Mouse (Mus musculus): Measurements from ENCODE around the gene Atxn1.

GRCm38 (mm10) chr13:45907181-45907691, 57.6 kb downstream of the Atxn1 start:
- TF ChIP-seq CTCF (IDR thresholded peaks at IDR 0.05; ENCODE audit: low read depth, low read length) (no peak), POLR2A (IDR thresholded peaks at IDR 0.05; ENCODE audit: borderline replicate concordance, low read depth, low read length) (no peak)
